Mouse (Mus musculus): ENCODE results near the gene Adgra3. TPM values are rescaled to one million over a fixed set of nuclear protein-coding genes. Genes with fewer than 3 reads are reported as not detected.

Gene Adgra3
- polyA plus RNA-seq, 1 experiment from 2014 or later, result 8.9 TPM

DNA sequence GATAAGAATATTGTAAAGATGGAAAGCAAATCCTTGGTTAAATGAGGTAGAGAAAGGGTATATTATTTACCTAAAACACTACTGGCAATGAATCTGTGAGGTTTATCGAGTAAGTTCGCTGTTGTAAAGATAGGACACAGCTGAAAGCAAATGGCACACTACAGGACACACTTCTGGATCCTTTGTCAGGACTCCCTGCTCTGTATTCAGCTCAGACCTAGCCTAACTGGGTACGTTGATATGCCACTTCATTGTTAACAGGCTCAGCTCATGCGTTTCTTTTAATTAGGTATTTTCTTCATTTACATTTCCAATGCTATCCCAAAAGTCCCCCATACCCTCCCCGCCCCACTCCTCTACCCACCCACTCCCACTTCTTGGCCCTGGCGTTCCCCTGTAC lies 61.8 kb downstream of the Adgra3 start:
- 87% methylated on average over 6 of the region's 6 CpGs for WGBS

DNA sequence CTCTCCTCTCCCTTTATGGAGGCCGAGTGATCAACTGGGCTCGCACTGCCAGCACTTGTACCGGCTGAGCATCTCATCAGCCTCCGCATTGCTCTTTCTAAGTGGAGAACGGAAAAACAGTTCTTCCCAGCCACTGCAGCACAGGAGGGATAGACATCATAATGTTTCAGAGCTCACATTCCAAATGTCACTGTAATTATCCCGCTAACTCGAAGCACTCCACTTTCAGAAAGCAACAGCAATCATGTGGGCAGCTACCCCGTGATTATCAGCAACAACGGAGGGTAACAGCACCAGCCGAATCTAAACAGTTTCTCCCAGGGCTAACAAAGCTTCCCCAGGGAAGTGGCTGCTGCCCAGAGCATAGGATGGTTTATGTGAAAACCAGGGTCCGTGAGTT lies 62.3 kb downstream of the Adgra3 start:
- Histone ChIP-seq H3K4me3 (ENCODE audit: low read depth, low read length) (no peak overlapping the region), H3K4me1 (replicated peaks; ENCODE audit: control insufficient read depth, insufficient read depth, low read length) (no peaks in the 10 kb centered on the region), H3K27ac (ENCODE audit: low read depth, low read length) (no peak overlapping the region), H3K27me3 (replicated peaks; ENCODE audit: control insufficient read depth, insufficient read depth, low read length) (no peaks in the 10 kb centered on the region), H3K9me3 (ENCODE audit: control insufficient read depth) (no peaks in the 10 kb centered on the region), H3K36me3 (ENCODE audit: control insufficient read depth, insufficient read depth) (peaks cover 14% of the 10 kb centered on the region; the same call in 1 of the 2 replicates), H3K9ac (ENCODE audit: low read depth, low read length) (no peak overlapping the region), H3K4me2 (replicated peaks; ENCODE audit: low read depth) (no peak overlapping the region)
- no peak for ATAC-seq
- WGBS, result 67% methylated on average over 11 of the region's 11 CpGs
- TF ChIP-seq CTCF (IDR thresholded peaks at IDR 0.05; ENCODE audit: low read depth), result no peak

More for the DNA sequence above, 61.8 kb downstream of the Adgra3 start:
- Histone ChIP-seq H3K4me3 (ENCODE audit: low read depth, low read length) (no peak overlapping the region), H3K36me3 (ENCODE audit: control insufficient read depth, insufficient read depth) (peaks cover 14% of the 10 kb centered on the region; the same call in 1 of the 2 replicates), H3K9ac (ENCODE audit: low read depth, low read length) (no peak overlapping the region), H3K4me1 (replicated peaks; ENCODE audit: control insufficient read depth, insufficient read depth, low read length) (no peaks in the 10 kb centered on the region), H3K4me2 (replicated peaks; ENCODE audit: low read depth) (no peak overlapping the region), H3K27me3 (replicated peaks; ENCODE audit: control insufficient read depth, insufficient read depth, low read length) (no peaks in the 10 kb centered on the region), H3K27ac (ENCODE audit: low read depth, low read length) (no peak overlapping the region), H3K9me3 (ENCODE audit: control insufficient read depth) (no peaks in the 10 kb centered on the region)
- no peak for ATAC-seq
- TF ChIP-seq CTCF (IDR thresholded peaks at IDR 0.05; ENCODE audit: low read depth), result no peak

DNA sequence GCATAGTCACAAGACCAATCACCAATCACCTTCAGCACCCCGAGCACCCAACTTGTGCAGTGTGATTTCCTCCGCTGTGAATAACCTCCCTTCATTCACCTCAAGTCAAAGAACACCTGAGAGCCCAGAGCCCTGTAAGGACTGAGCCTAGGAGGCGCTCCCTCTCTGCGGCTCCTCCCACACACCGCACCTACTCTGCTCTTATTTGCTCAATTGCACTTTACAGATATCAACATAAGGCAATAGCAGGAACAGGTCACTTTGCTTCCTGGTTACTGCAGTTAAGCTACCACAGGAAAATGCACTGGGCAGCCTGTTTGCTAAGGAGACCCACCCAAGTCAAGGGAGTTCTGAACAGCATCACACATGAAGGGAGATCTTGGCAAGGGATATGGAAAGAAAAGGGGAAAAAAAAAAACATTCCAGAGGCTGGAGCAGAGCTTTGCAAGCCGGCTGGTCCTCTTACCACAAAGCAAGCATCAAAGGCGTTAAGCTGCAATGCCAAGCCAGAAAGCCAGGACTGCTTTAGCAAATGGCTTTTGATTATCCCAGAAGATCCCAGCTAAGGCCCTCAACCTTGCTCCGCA lies 68.0 kb downstream of the Adgra3 start:
- no peaks in the 10 kb centered on the region for H3K9me3 ChIP-seq (ENCODE audit: control insufficient read depth)
- no peak overlapping the region for H3K4me3 ChIP-seq (ENCODE audit: low read depth, low read length)
- H3K4me2 ChIP-seq (replicated peaks; ENCODE audit: low read depth), result peak overlapping the region; percentile 40; the same call in 1 of the 2 replicates
- WGBS, result 40% methylated on average over 8 of the region's 8 CpGs
- H3K27me3 ChIP-seq (replicated peaks; ENCODE audit: control insufficient read depth, insufficient read depth, low read length), result no peaks in the 10 kb centered on the region
- 0 out of 2 replicates have a peak, but pooled peaks cover 6% of the 10 kb centered on the region for H3K4me1 ChIP-seq (replicated peaks; ENCODE audit: control insufficient read depth, insufficient read depth, low read length)
- peak; percentile 99 for ATAC-seq
- peak overlapping the region; percentile 28; the same call in 1 of the 2 replicates for H3K27ac ChIP-seq (ENCODE audit: low read depth, low read length)
- peaks cover 23% of the 10 kb centered on the region; the same call in 1 of the 2 replicates for H3K36me3 ChIP-seq (ENCODE audit: control insufficient read depth, insufficient read depth)
- no peak overlapping the region for H3K9ac ChIP-seq (ENCODE audit: low read depth, low read length)
- peak; percentile 44 for TF ChIP-seq CTCF (IDR thresholded peaks at IDR 0.05; ENCODE audit: low read depth)

DNA sequence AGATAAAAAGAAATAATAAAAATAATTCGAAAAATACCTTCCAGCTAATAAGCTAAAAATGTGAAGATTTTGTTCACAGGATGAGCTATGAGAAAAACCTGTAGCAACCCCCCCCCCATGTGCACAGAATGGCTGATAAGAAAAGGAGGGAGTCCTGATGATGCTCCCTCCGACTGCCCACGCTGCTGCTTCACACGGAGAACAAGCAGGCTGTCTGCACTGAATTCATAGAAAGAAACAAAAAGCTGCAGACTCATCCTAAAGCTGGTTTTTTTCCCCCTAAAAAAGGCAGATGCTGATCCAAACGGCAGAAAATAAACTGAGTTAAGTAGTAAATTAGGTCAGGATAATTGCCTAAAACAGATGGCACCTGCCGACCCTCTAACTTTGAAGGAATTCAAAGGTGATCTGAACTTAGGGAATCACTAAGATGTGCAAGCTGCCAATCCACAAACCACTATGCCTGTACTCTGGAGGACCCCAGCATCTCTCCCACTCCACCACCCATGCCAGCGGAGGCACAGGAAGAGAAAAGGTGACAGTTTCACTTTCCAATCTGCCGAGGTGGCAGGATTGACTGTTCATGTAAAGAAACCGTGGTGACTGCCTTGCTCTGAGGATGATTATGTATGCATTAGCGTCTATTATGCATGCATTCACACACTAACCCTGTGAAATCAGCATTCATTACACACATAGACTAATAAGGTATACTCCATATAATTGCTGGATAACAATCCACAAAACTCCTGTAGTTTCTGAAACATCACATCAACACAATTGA lies 70.6 kb downstream of the Adgra3 start:
- no peak for TF ChIP-seq CTCF (IDR thresholded peaks at IDR 0.05; ENCODE audit: low read depth)
- no peaks in the 10 kb centered on the region for H3K9me3 ChIP-seq (ENCODE audit: control insufficient read depth)
- 0 out of 2 replicates have a peak, but pooled peaks cover 6% of the 10 kb centered on the region for H3K4me1 ChIP-seq (replicated peaks; ENCODE audit: control insufficient read depth, insufficient read depth, low read length)
- H3K4me3 ChIP-seq (ENCODE audit: low read depth, low read length), result no peak overlapping the region
- ATAC-seq, result no peak
- H3K36me3 ChIP-seq (ENCODE audit: control insufficient read depth, insufficient read depth), result peaks cover 34% of the 10 kb centered on the region; the same call in 1 of the 2 replicates
- no peak overlapping the region for H3K27ac ChIP-seq (ENCODE audit: low read depth, low read length)
- WGBS, result 81% methylated on average over 10 of the region's 10 CpGs
- no peak overlapping the region for H3K4me2 ChIP-seq (replicated peaks; ENCODE audit: low read depth)
- no peak overlapping the region for H3K9ac ChIP-seq (ENCODE audit: low read depth, low read length)
- no peaks in the 10 kb centered on the region for H3K27me3 ChIP-seq (replicated peaks; ENCODE audit: control insufficient read depth, insufficient read depth, low read length)

DNA sequence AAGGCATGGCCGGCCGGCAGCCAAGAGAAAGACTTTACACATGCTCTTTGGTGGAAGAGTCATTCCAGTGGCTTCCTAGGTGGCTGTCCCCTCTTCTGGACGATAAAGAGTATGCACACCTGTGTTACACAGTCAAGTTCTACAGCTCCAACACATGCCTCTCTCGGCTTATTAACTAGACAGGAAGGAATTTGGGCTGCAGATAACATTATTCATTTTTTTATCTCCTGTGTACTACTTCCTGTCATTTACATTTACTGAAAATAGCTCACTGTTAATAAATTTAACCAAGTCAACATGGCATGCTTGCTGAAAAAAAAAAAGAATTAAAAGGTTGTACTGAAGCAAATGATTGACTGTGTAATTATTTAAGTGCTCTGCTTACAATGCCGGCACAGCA lies 78.1 kb downstream of the Adgra3 start:
- WGBS, result 47% methylated on average over 5 of the region's 5 CpGs

DNA sequence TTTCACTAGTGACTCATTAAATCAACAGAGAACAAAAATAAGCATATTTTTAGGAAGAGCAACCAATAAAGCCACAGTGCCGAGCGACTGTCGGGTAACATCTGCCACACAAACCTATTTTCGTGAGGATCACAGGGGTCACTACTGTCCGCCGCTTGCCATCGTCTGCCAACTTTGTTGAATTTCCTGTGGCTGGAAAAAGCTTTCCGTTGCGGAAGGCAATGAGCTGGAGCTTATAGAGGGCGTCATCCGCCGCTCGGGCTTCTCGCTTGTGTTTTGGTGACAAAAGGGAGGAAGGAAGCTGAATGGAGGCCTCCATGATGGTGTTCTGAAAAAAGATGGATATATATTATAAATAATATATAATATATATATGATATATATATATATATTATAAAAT lies 79.6 kb downstream of the Adgra3 start:
- H3K4me2 ChIP-seq (replicated peaks; ENCODE audit: low read depth), result no peak overlapping the region
- ATAC-seq, result no peak
- TF ChIP-seq CTCF (IDR thresholded peaks at IDR 0.05; ENCODE audit: low read depth), result no peak
- H3K36me3 ChIP-seq (ENCODE audit: control insufficient read depth, insufficient read depth), result peaks cover 19% of the 10 kb centered on the region
- H3K4me3 ChIP-seq (ENCODE audit: low read depth, low read length), result no peak overlapping the region
- no peak overlapping the region for H3K9ac ChIP-seq (ENCODE audit: low read depth, low read length)
- no peak overlapping the region for H3K27ac ChIP-seq (ENCODE audit: low read depth, low read length)
- WGBS, result 91% methylated on average over 14 of the region's 14 CpGs
- H3K4me1 ChIP-seq (replicated peaks; ENCODE audit: control insufficient read depth, insufficient read depth, low read length), result no peaks in the 10 kb centered on the region
- no peaks in the 10 kb centered on the region for H3K9me3 ChIP-seq (ENCODE audit: control insufficient read depth)
- H3K27me3 ChIP-seq (replicated peaks; ENCODE audit: control insufficient read depth, insufficient read depth, low read length), result no peaks in the 10 kb centered on the region

More for the DNA sequence above, 78.1 kb downstream of the Adgra3 start:
- ATAC-seq, result no peak
- Histone ChIP-seq H3K27me3 (replicated peaks; ENCODE audit: control insufficient read depth, insufficient read depth, low read length) (no peaks in the 10 kb centered on the region), H3K27ac (ENCODE audit: low read depth, low read length) (no peak overlapping the region), H3K36me3 (ENCODE audit: control insufficient read depth, insufficient read depth) (peaks cover 25% of the 10 kb centered on the region), H3K4me2 (replicated peaks; ENCODE audit: low read depth) (no peak overlapping the region), H3K4me1 (replicated peaks; ENCODE audit: control insufficient read depth, insufficient read depth, low read length) (no peaks in the 10 kb centered on the region), H3K4me3 (ENCODE audit: low read depth, low read length) (no peak overlapping the region), H3K9me3 (ENCODE audit: control insufficient read depth) (no peaks in the 10 kb centered on the region), H3K9ac (ENCODE audit: low read depth, low read length) (no peak overlapping the region)
- TF ChIP-seq CTCF (IDR thresholded peaks at IDR 0.05; ENCODE audit: low read depth), result no peak
